Mouse (Mus musculus): ENCODE measurements at regions not wholly inside any gene's neighbourhood (a gene's known extent, or its start where the extent isn't known, plus 50 kb on each side); places are given as distances from the start of the nearest gene placed in this dataset.
A peak's percentile ranks its signal among the peaks of the same experiment; 100 is the strongest.
"Not testable (repeated sequence)": the region's sequence is repeated elsewhere in the genome, so short reads cannot be mapped to it uniquely, and the experiment has no call there.

DNA sequence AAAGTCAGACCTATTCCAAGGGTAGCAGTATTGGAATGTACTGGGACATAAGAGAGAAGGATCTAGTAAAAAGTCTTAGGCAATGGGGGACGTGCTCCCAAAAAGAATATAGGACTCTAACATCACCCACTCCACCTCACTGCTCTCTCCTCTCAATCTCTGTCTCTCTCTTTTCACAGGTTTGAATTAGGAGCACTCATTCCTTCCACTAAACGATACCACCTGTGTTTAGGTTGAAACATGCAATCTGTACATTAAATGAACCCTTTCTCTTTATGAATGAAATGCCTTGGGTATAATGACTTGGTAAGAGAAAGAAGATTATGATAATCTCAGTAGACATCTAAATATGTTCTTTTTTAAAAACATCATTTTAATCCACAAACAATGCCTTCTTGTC is 129.4 kb downstream of the Zpld1 start:
- DNase-seq (ENCODE audit: extremely low spot score, low read depth, low spot score), result no peak

GRCm38 (mm10) chr16:55166181-55166848 is 131.5 kb downstream of the Zpld1 start:
- no peak for DNase-seq (ENCODE audit: extremely low spot score, low read depth, low spot score)

- DNase-seq (ENCODE audit: extremely low spot score, low read depth, low spot score), result no peak
Observed at GRCm38 (mm10) chr16:55162926-55163325, 134.9 kb downstream of the Zpld1 start.

DNA sequence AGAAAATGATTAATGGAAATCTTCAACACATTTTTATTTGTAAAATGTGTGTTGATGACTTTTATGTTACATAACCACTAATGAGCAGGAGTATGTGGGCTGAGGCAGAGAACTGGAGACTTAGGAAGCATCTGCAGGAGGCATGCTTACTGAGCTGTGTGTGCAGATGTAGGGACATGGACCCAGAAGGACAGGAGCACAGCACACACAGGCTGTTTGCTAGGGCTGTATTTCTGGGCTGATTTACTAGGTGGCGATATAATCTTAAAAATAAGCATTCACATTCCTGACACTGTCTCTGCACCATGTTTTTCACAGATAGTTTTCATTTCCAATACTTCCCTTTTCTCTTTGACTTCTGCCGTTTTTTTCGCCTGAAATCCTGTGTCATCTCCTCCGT is 146.1 kb downstream of the Zpld1 start:
- no peak for DNase-seq (ENCODE audit: extremely low spot score, low read depth, low spot score)

DNA sequence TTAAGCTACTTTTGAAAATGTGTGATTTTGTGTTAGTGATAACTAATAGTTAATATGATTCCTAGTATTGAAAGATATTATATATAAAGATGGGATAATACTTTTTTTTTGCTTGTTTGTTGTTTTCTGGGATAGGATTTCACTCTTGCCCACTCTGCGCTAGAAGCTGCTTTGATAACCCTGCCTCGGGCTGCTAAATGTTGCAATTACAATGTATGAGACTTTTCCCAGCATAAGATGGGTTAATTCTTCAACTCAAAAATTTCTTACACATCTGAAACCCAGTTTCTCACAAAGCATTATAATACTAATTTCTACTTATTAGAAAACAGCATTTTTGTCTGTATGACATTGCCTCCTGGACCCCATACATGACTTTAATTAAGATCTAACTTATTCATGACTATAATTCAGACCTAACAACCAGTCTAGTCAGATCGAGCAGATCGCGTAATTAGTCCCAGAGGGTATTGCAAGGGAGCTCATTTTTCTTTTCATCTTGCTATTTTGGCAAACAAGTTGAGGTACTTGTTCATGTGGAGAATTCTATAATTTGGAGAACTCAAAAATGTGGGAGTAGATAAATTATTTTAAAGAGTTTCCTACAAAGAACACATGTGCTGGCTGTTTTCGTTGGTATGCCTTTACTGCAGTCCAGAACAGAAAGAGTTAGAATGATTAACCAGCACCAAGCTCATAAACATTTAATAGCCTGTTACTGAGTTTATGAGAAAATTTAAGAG is 155.2 kb downstream of the Zpld1 start:
- DNase-seq (ENCODE audit: extremely low spot score, low read depth, low spot score), result peak; percentile 96

GRCm38 (mm10) chr16:55134961-55135360 is 162.8 kb downstream of the Zpld1 start:
- no peak for DNase-seq (ENCODE audit: extremely low spot score, low read depth, low spot score)

- DNase-seq (ENCODE audit: extremely low spot score, low read depth, low spot score), result no peak
Observed at GRCm38 (mm10) chr16:55097651-55098050, 200.1 kb downstream of the Zpld1 start.

GRCm38 (mm10) chr16:55087461-55087860 is 210.3 kb downstream of the Zpld1 start:
- DNase-seq (ENCODE audit: extremely low spot score, low read depth, low spot score), result no peak

- DNase-seq (ENCODE audit: extremely low spot score, low read depth, low spot score), result no peak
Observed at GRCm38 (mm10) chr16:55076172-55076571, 221.6 kb downstream of the Zpld1 start.

- DNase-seq (ENCODE audit: extremely low spot score, low read depth, low spot score), result no peak
Observed at GRCm38 (mm10) chr16:55039777-55040176, 258.0 kb downstream of the Zpld1 start.

DNA sequence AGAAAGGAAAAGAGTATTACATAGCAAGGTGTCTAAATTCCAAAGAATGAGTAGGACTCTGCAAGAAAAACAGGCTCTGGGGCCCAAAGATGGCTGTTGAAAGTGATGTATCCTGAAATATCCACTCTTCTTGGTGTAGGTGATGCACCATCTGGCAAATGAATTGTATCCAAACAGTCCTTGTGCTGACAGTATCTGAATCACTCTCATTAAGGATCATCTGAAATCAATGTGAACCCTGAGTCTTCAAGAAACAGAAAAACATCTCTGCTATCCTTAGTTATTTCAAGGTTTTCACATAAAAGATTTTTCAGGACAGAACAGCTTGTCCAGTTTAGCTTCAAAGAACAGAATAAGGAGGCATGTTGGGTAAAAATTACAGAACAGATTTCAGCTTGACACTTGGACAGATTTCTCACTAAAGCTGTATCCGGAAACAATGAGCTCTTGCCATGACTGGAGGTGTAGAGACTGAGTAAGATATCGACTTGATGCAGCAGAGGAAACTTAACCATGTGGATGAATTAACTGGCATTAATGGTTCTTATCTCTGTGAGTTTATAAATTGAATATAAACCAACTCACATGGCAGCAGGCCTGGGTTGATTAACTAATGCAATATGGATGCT is 296.0 kb downstream of the Zpld1 start:
- DNase-seq (ENCODE audit: extremely low spot score, low read depth, low spot score), result no peak

DNA sequence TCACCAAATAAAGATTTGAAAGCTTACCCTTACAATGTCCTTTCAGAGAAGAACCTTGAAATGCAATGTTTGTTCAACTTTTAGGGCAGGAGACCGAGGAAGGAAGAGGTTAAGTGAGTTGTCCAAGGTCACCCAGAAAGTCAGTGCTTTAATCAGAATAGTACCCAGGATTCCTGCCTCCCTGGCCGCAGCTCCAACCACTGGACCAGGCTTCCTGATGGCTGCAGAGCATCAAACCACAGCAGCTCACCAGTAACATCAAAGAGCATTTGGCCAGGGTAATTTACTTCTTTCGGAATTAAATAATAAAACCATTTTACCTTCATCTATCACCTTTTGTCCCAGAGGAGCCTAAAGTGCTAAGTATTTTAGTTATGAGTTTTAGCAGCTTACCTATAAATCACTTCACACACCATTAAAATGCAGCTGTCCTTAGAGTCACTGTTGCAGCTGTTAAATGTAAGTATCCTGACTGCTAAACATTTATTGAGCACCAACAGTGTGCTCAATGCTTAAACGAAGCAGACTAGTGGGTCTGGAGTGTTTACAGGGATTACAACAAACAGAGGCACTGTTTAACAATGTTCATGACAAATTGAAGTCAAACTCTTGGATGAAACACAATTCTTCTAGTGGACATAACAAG is 306.1 kb downstream of the Zpld1 start:
- DNase-seq (ENCODE audit: extremely low spot score, low read depth, low spot score), result peak; percentile 98

DNA sequence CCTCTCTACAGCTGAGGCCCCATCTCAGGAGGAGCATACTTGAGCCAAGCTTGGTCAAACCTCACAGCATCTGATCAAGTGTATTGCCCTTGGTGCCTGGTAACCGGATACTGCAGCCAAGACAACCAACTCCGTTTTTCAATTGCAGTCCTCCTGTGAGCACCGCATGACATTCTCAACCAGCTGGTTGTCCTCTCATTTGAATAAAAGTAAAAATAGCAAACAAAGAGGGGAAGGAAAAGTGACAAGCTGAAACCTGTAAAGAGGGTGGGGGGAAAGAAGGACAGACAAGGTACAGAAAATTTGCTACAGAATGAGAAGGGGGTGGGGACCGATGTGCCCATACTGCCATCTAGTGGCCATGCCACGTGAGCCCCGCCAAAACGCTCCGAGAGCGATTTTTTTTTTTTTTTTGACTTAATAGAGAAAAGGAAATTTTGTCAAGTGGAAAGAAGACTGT is 314.0 kb downstream of the Zpld1 start:
- DNase-seq (ENCODE audit: extremely low spot score, low read depth, low spot score), result peak; percentile 37

DNA sequence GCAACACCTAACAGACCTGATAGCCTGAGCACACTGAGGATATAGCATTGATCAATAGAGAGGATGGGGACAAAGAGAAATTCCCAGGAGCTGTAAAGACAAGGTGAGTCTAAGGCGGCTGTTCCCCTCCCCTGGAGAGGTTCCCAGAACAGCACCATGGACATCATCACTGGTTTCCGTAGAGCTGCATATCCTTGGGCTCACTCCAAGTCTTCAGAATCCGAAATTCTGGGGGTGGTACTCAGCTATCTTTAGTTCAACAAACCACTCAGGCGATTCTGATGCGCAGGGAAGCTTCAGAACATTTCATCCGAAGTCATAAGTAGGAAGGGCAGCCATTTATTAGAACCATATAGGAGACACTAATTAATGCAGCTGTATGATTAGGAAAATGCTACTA is 327.4 kb downstream of the Zpld1 start:
- DNase-seq (ENCODE audit: extremely low spot score, low read depth, low spot score), result no peak

- DNase-seq (ENCODE audit: extremely low spot score, low read depth, low spot score), result no peak
Observed at GRCm38 (mm10) chr16:54943808-54944315, 353.9 kb downstream of the Zpld1 start.

DNA sequence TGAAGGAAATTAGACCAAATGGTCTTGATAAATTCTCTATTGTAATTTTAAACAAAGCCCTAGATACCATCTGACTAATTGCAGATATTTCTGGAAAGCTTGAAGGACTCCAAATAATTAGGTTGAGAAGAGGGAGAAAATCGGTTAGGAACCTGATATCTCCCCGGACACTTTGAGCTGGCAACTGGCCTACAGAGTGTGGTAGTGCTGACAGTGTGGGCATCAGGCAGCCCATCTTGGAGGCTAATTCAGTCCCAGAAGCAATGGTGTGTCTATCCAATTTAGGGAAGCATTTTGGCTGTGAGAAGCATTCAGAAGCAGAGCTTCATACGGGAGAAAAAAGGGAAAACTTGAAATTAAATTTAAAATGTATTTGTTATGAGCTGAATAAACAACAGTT is 369.5 kb downstream of the Zpld1 start:
- DNase-seq (ENCODE audit: extremely low spot score, low read depth, low spot score), result no peak

GRCm38 (mm10) chr16:54902911-54903310 is 394.9 kb downstream of the Zpld1 start:
- no peak for DNase-seq (ENCODE audit: extremely low spot score, low read depth, low spot score)

DNA sequence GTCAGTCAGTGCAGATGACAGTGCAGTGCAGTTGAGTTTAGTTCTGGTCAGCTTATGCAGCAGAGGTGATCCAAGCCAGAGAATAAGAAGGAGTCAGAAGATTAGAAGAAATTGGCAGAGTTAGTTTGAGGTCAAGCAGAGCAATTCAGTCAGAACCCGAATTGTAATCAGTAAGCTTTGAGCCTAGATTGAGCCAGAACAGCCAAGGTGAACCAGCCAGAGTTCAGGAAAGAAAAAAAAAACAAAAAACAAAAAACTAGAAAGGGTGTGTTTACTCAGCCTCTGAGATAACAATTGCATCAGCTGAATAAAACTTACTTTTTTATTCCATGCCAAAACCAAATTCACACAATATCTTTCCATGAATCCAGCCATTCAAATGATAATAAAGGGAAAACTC is 396.3 kb downstream of the Zpld1 start:
- DNase-seq (ENCODE audit: extremely low spot score, low read depth, low spot score), result no peak

DNA sequence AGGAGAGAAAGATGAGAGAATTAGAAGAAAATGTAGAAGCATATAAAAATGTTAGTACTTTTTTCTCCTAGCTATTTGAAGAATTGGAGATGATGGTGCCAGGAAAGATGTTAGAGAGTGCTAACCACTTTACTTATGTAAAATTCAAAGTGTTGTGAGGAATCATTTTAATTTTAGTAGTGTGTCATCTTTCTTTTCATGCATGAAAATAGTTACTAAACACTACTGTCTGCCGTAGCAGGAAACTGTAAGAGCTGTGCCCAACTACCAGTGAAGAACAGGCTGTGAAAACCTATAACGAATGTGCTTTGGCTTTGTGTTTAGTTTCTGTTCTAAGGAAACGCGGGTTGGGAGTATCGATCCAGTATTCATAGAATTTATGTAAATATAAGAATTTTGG is 403.1 kb downstream of the Zpld1 start:
- DNase-seq (ENCODE audit: extremely low spot score, low read depth, low spot score), result no peak

- no peak for DNase-seq (ENCODE audit: extremely low spot score, low read depth, low spot score)
Observed at GRCm38 (mm10) chr16:54857369-54857768, 440.4 kb downstream of the Zpld1 start.

- DNase-seq (ENCODE audit: extremely low spot score, low read depth, low spot score), result not testable (repeated sequence)
Observed at GRCm38 (mm10) chr16:54842996-54843395, 454.8 kb downstream of the Zpld1 start.
